Comparison of ENCODE assay signal across 15 mouse cellular contexts in the genomic region with DNA sequence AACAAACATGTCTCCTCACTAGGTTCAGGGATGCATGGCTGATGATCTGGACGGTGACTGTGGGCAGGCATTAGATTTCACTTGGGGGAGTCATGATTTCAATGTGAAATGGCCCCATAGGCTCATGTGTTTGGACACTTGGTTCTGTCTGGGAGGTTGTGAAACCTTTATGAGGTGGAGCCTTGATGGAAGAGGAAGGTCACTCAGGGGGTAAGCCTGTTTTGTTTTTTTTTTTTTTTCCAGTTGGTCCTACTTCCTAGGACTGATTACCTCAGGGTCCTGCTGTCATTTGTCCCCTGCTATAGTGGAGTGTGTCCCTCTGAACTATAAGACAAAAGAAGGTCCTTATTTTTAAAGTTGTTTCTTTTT. TPM values are rescaled to one million over a fixed set of nuclear protein-coding genes. Genes with fewer than 3 reads are reported as not detected.
"Had no signal": no experiment of that assay in that cellular context is flagged by ENCODE, and none has a peak within 500 bp of the region (broad histone marks: within the 10 kb centered on the region; RNA-seq: fewer than 3 reads in every experiment).

No protein-coding gene starts in this region.

- ATAC-seq: midbrain, embryonic 16.5 days had no signal

- H3K27ac ChIP-seq: left cerebral cortex, adult 2 months; limb, embryonic 15.5 days; liver, embryonic 13.5 days; midbrain, embryonic 12.5 days; stomach, postnatal 0 days had no signal

- H3K9me3 ChIP-seq: limb, embryonic 15.5 days; liver, embryonic 13.5 days had no signal

- H3K4me1 ChIP-seq: limb, embryonic 15.5 days; liver, embryonic 13.5 days; midbrain, embryonic 12.5 days had no signal

- H3K36me3 ChIP-seq: limb, embryonic 15.5 days; liver, embryonic 13.5 days; midbrain, embryonic 12.5 days had no signal

- H3K27me3 ChIP-seq: limb, embryonic 15.5 days; liver, embryonic 13.5 days; midbrain, embryonic 12.5 days had no signal

- H3K4me3 ChIP-seq: left cerebral cortex, adult 2 months; limb, embryonic 15.5 days; liver, embryonic 13.5 days; midbrain, embryonic 12.5 days had no signal

- H3K4me2 ChIP-seq: limb, embryonic 15.5 days; liver, embryonic 13.5 days; midbrain, embryonic 12.5 days had no signal

- DNase-seq: kidney, adult 11 months; kidney, postnatal 10 days; liver, embryonic 13.5 days; lung, adult 2 months; lung, postnatal 10 days; lung, postnatal 4 days; right cerebral cortex, adult 18-20 months; right cerebral cortex, postnatal 25 days; thymus, postnatal 14 days had no signal

- H3K9ac ChIP-seq: limb, embryonic 15.5 days; liver, embryonic 13.5 days; midbrain, embryonic 12.5 days had no signal

RNA-seq across cellular contexts. Expression of a gene that starts 49.7 kb away (rescaled TPM):
- total RNA-seq: megakaryocyte-erythroid progenitor cell, adult 5-6 weeks had no signal
